Mouse (Mus musculus) neural tube, embryonic 12.5 days (tissue): ENCODE measurements around the gene CT030661.1. TPM values are rescaled to one million over a fixed set of nuclear protein-coding genes. Genes with fewer than 3 reads are reported as not detected.
A peak's percentile ranks its signal among the peaks of the same experiment; 100 is the strongest.
"Not testable (repeated sequence)": the region's sequence is repeated elsewhere in the genome, so short reads cannot be mapped to it uniquely, and the experiment has no call there.

Source experiments
- ATAC-seq: fragments of 200-750 bp; cut with Nextera tagmentation; 2 replicates; pipeline ENCODE4 v1.8.0; 2017; ENCODE audit warnings: low read depth, mild to moderate bottlenecking, moderate TSS enrichment, moderate library complexity; ENCODE audit not compliant: low FRiP score
- H3K27ac ChIP-seq: fragments of 300-500 bp; sonication (generic); 2 replicates; pipeline ENCODE4 v1.5.1; 2016
- H3K27me3 ChIP-seq: fragments of 300-500 bp; sonication (generic); replicated peaks from 2 replicates; pipeline ENCODE4 v1.6.1; 2016; ENCODE audit warnings: mild to moderate bottlenecking
- H3K36me3 ChIP-seq: fragments of 300-500 bp; sonication (generic); 2 replicates; pipeline ENCODE4 v1.6.1; 2016; ENCODE audit warnings: mild to moderate bottlenecking
- H3K4me1 ChIP-seq: fragments of 300-500 bp; sonication (generic); 2 replicates; pipeline ENCODE4 v1.6.1; 2016
- H3K4me2 ChIP-seq: fragments of 300-500 bp; sonication (generic); replicated peaks from 2 replicates; pipeline ENCODE4 v1.6.1; 2016; ENCODE audit warnings: mild to moderate bottlenecking
- H3K4me3 ChIP-seq: fragments of 300-500 bp; sonication (generic); 2 replicates; pipeline ENCODE4 v1.5.1; 2016
- H3K9ac ChIP-seq: fragments of 300-500 bp; sonication (generic); 2 replicates; pipeline ENCODE4 v1.6.1; 2016; ENCODE audit warnings: mild to moderate bottlenecking
- H3K9me3 ChIP-seq: fragments of 300-500 bp; sonication (generic); 2 replicates; pipeline ENCODE4 v1.6.1; 2016; ENCODE audit warnings: mild to moderate bottlenecking
- WGBS: fragments of 180-500 bp; shearing (Covaris S2); methylation state at CpG from one replicate; pipeline ENCODE4 v1.1.7; 2016; 5-methylcytosine and 5-hydroxymethylcytosine counted together
- polyA plus RNA-seq: library from polyadenylated mRNA; unstranded; fragments of >200 nt; fragmentation: Nextera tagmentation; extraction: Ambion mirVana; gene quantifications from 2 replicates; pipeline ENCODE4 v1.2.1, GENCODE M21; 2016

The CT030661.1 gene
- 10.0 and 11.9 TPM in 2 replicates for polyA plus RNA-seq

GRCm38 (mm10) chr17:22314730-22315226 is at the start of gene CT030661.1:
TSS of gene CT030661.1 (minus strand) at chr17:22314837.
- not testable (repeated sequence) for H3K27ac ChIP-seq

GRCm38 (mm10) chr17:22363895-22364294 is 49.3 kb upstream of the CT030661.1 start:
- H3K9ac ChIP-seq = no peak overlapping the region
- H3K4me1 ChIP-seq = peaks cover 12% of the 10 kb centered on the region; the same call in 1 of the 2 replicates
- ATAC-seq = no peak
- H3K27ac ChIP-seq = no peak overlapping the region
- H3K9me3 ChIP-seq = peaks cover 17% of the 10 kb centered on the region; the same call in 1 of the 2 replicates
- H3K27me3 ChIP-seq = no peaks in the 10 kb centered on the region
- no peak overlapping the region for H3K4me3 ChIP-seq
- H3K36me3 ChIP-seq = peaks cover 3% of the 10 kb centered on the region
- WGBS = 98% methylated on average over 3 of the region's 3 CpGs
- no peak overlapping the region for H3K4me2 ChIP-seq

More at GRCm38 (mm10) chr17:22314730-22315226, at the start of gene CT030661.1:
- Histone ChIP-seq H3K4me2 (peak within 1 kb of the TSS; percentile 56), H3K4me3 (peak within 1 kb of the TSS; percentile 58), H3K9ac (peak within 1 kb of the TSS; percentile 65)
- WGBS = under 1% methylated on average over 20 of the region's 20 CpGs
- H3K9me3 ChIP-seq, H3K27me3 ChIP-seq, H3K4me1 ChIP-seq, H3K36me3 ChIP-seq: not testable (repeated sequence)
- ATAC-seq = peak; percentile 99

- peak within 1 kb of the TSS; percentile 57 for H3K4me3 ChIP-seq
- 0% methylated on average over 34 of the region's 43 CpGs for WGBS
- peak within 1 kb of the TSS; percentile 64 for H3K9ac ChIP-seq
- ATAC-seq = peak; percentile 99
- peaks cover 12% of the 10 kb centered on the region; the same call in 1 of the 2 replicates for H3K4me1 ChIP-seq
- H3K36me3 ChIP-seq = peaks cover 11% of the 10 kb centered on the region
- peak within 1 kb of the TSS; percentile 64 for H3K4me2 ChIP-seq
- H3K27ac ChIP-seq, H3K27me3 ChIP-seq, H3K9me3 ChIP-seq: not testable (repeated sequence)
Observed at GRCm38 (mm10) chr17:22361101-22361781, 46.6 kb upstream of the CT030661.1 start, which contains the start of the genes Zfp944 and Zfp758. TSS of gene Zfp944 (minus strand) at chr17:22361400. TSS of gene Zfp758 (plus strand) at chr17:22361453.

- Histone ChIP-seq H3K4me3 (peak overlapping the region; percentile 57), H3K27ac (no peak overlapping the region), H3K4me1 (peaks cover 12% of the 10 kb centered on the region; the same call in 1 of the 2 replicates), H3K27me3 (no peaks in the 10 kb centered on the region), H3K9ac (peak overlapping the region; percentile 58), H3K36me3 (peaks cover 11% of the 10 kb centered on the region), H3K4me2 (peak overlapping the region; percentile 60), H3K9me3 (0 out of 2 replicates have a peak, but pooled peaks cover 10% of the 10 kb centered on the region)
- WGBS = 28% methylated on average over 5 of the region's 5 CpGs
- peak; percentile 38; the same call in 1 of the 2 replicates for ATAC-seq
Observed at GRCm38 (mm10) chr17:22360572-22360971, 45.9 kb upstream of the CT030661.1 start.

GRCm38 (mm10) chr17:22352794-22353193 is 38.2 kb upstream of the CT030661.1 start:
- no peak overlapping the region for H3K27ac ChIP-seq
- H3K36me3 ChIP-seq = peaks cover 7% of the 10 kb centered on the region; the same call in 1 of the 2 replicates
- H3K4me3 ChIP-seq = no peak overlapping the region
- no peaks in the 10 kb centered on the region for H3K27me3 ChIP-seq
- H3K4me1 ChIP-seq = no peaks in the 10 kb centered on the region
- ATAC-seq = no peak
- no peak overlapping the region for H3K4me2 ChIP-seq
- no peaks in the 10 kb centered on the region for H3K9me3 ChIP-seq
- no peak overlapping the region for H3K9ac ChIP-seq

GRCm38 (mm10) chr17:22315247-22315646 is 610 bp upstream of the CT030661.1 start:
- not testable (repeated sequence) for H3K4me1 ChIP-seq, H3K9me3 ChIP-seq, ATAC-seq, H3K27me3 ChIP-seq, H3K9ac ChIP-seq, H3K27ac ChIP-seq, H3K36me3 ChIP-seq
- 28% methylated on average over 2 of the region's 2 CpGs for WGBS
- Histone ChIP-seq H3K4me2 (peak overlapping the region; percentile 56), H3K4me3 (peak overlapping the region; percentile 58)

- Histone ChIP-seq H3K4me3 (peak overlapping the region; percentile 58), H3K9ac (peak overlapping the region; percentile 65), H3K4me2 (peak overlapping the region; percentile 56)
- not testable (repeated sequence) for H3K27ac ChIP-seq, H3K27me3 ChIP-seq, H3K9me3 ChIP-seq, H3K4me1 ChIP-seq, H3K36me3 ChIP-seq
- 3% methylated on average over 3 of the region's 3 CpGs for WGBS
- peak; percentile 80 for ATAC-seq
Observed at GRCm38 (mm10) chr17:22314219-22314618, 418 bp downstream of the CT030661.1 start.

Other genes starting within 250 kb of the CT030661.1 start
- 0.93 and 1.5 TPM in 2 replicates for gene Zfp947, start 148.6 kb downstream of the CT030661.1 start, polyA plus RNA-seq
- gene Zfp994, start 89.2 kb downstream of the CT030661.1 start, polyA plus RNA-seq = 2.5 and 3.4 TPM in 2 replicates
- 11.6 and 14.4 TPM in 2 replicates for gene Zfp944, start 46.6 kb upstream of the CT030661.1 start, polyA plus RNA-seq
- 9.3 and 9.8 TPM in 2 replicates for gene Zfp758, start 46.6 kb upstream of the CT030661.1 start, polyA plus RNA-seq
- gene Zfp946, start 109.4 kb upstream of the CT030661.1 start, polyA plus RNA-seq = 28.1 and 32.6 TPM in 2 replicates